Mouse (Mus musculus): Measurements from ENCODE around the gene Cd36. TPM values are rescaled to one million over a fixed set of nuclear protein-coding genes. Genes with fewer than 3 reads are reported as not detected.

The Cd36 gene
- polyA plus RNA-seq (2014; fragmentation: Illumina TruSeq; extraction: RNeasy Lipid Tissue Mini Kit (QIAGEN cat#74804); ENCODE audit: low replicate concordance), result 540 TPM

DNA sequence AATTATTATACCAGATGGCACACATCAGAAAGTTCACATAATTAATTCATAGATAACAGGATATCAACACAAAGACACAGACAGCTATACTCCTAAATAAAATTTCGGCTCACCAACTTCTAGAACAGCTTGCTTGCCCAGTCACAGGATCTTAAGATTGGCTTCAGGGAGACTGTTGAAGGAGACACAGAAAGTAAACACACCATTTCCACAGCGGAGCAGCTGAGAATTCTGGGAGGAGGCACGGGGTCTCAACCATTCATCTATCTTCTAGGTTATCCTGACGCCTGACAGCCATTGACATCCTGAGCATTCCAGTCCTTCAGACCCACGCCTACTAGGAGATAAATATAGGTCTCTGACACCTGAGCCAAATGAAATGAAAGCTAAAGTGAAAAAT, at the start of gene Cd36:
Gene Cd36, minus strand, starts transcription at position 204 of the 400 bp plus-strand sequence.

Other genes starting within 250 kb of the Cd36 start
- 0.41 TPM for gene Gnat3, start 73.7 kb upstream of the Cd36 start, polyA plus RNA-seq (2014; fragmentation: Illumina TruSeq; extraction: RNeasy Lipid Tissue Mini Kit (QIAGEN cat#74804); ENCODE audit: low replicate concordance)

Measured in small intestine, adult 10 weeks (tissue).